Mouse (Mus musculus) forebrain, postnatal 0 days (tissue): ENCODE measurements at regions not wholly inside any gene's neighbourhood (a gene's known extent, or its start where the extent isn't known, plus 50 kb on each side); places are given as distances from the start of the nearest gene placed in this dataset.

ENCODE experiments used
- ATAC-seq: fragments of 200-750 bp; cut with Nextera tagmentation; 2 replicates; pipeline ENCODE4 v1.8.0; 2017; ENCODE audit warnings: mild to moderate bottlenecking, moderate library complexity
- DNase-seq: peaks from one replicate; pipeline ENCODE4 v3.0.0-alpha.2; 2015
- H3K27ac ChIP-seq: fragments of 300-500 bp; sonication (generic); 2 replicates; pipeline ENCODE4 v1.5.1; 2014; ENCODE audit warnings: low read depth, mild to moderate bottlenecking, antibody characterized with exemption, low read length, moderate library complexity, mixed read lengths
- H3K27me3 ChIP-seq: fragments of 300-500 bp; sonication (generic); 2 replicates; pipeline ENCODE4 v1.6.1; 2014; ENCODE audit warnings: mild to moderate bottlenecking, low read length, mixed read lengths; ENCODE audit not compliant: insufficient read depth
- H3K36me3 ChIP-seq: fragments of 300-500 bp; sonication (generic); 2 replicates; pipeline ENCODE4 v1.6.1; 2014; ENCODE audit warnings: mild to moderate bottlenecking, moderate library complexity; ENCODE audit not compliant: insufficient read depth
- H3K4me1 ChIP-seq: fragments of 300-500 bp; sonication (generic); 2 replicates; pipeline ENCODE4 v1.6.1; 2014; ENCODE audit warnings: antibody characterized with exemption; ENCODE audit not compliant: insufficient read depth
- H3K4me2 ChIP-seq: fragments of 300-500 bp; sonication (generic); 2 replicates; pipeline ENCODE4 v1.6.1; 2014; ENCODE audit warnings: low read depth, mild to moderate bottlenecking, moderate library complexity
- H3K4me3 ChIP-seq: fragments of 300-500 bp; sonication (generic); 2 replicates; pipeline ENCODE4 v1.5.1; 2014; ENCODE audit warnings: low read depth, low read length, mixed read lengths
- H3K9ac ChIP-seq: fragments of 300-500 bp; sonication (generic); 2 replicates; pipeline ENCODE4 v1.6.1; 2014; ENCODE audit warnings: mild to moderate bottlenecking
- H3K9me3 ChIP-seq: fragments of 300-500 bp; sonication (generic); 2 replicates; pipeline ENCODE4 v1.6.1; 2016; ENCODE audit warnings: low read length
- CTCF ChIP-seq: sonication (generic); IDR thresholded peaks from 2 replicates; pipeline ENCODE4 v1.5.1; 2016; ENCODE audit warnings: antibody characterized with exemption, control low read depth, low read depth
- WGBS: fragments of 180-500 bp; shearing (Covaris S2); extraction: QIAGEN DNeasy Blood & Tissue Kit; methylation state at CpG from one replicate; pipeline ENCODE4 v1.1.7; 2014; 5-methylcytosine and 5-hydroxymethylcytosine counted together

DNA sequence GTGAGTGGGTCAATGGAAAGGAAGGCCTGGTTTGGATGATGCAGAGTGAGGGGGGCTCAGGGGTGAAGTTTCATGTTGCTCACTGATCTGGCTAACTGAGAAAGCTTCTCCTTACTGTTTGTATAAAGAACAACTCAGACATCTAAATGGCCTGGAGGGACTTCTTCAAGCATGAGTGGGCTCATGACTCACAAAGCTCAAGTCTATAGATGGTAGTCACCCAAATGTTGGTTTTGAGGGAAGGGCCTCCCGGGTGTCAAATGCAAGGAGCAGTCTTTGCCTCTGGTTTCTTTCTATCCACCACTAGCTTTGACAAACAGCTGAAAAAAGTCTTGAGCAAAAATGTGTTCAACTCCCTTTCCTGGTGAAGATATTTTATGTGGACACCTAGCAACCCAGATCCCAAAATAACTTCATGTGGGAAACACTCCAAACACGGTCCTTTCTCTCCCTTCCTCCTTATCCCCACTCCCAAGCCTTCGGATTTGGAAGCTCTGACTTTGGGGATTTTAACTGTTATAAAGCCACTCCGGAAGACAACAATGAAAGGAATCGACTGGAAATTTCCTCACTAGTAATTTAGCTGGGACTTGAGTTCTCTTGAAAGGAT, 105.3 kb upstream of the Ngf start:
- no peak for TF ChIP-seq CTCF
- no peaks in the 10 kb centered on the region for H3K9me3 ChIP-seq
- WGBS, result 82% methylated on average over 5 of the region's 5 CpGs
- H3K36me3 ChIP-seq, result no peaks in the 10 kb centered on the region
- no peaks in the 10 kb centered on the region for H3K4me1 ChIP-seq
- H3K27me3 ChIP-seq, result no peaks in the 10 kb centered on the region
- no peak overlapping the region for H3K4me3 ChIP-seq
- no peak overlapping the region for H3K4me2 ChIP-seq
- ATAC-seq (no peak), DNase-seq (no peak)
- H3K27ac ChIP-seq, result no peak overlapping the region
- H3K9ac ChIP-seq, result no peak overlapping the region

GRCm38 (mm10) chr3:102360732-102361280, 108.9 kb upstream of the Ngf start:
- no peak overlapping the region for H3K9ac ChIP-seq
- 79% methylated on average over 9 of the region's 9 CpGs for WGBS
- ATAC-seq, result no peak
- no peaks in the 10 kb centered on the region for H3K9me3 ChIP-seq
- no peaks in the 10 kb centered on the region for H3K36me3 ChIP-seq
- TF ChIP-seq CTCF, result no peak
- no peak overlapping the region for H3K4me3 ChIP-seq
- H3K4me2 ChIP-seq, result no peak overlapping the region
- no peak for DNase-seq
- no peak overlapping the region for H3K27ac ChIP-seq
- H3K27me3 ChIP-seq, result no peaks in the 10 kb centered on the region
- H3K4me1 ChIP-seq, result no peaks in the 10 kb centered on the region

DNA sequence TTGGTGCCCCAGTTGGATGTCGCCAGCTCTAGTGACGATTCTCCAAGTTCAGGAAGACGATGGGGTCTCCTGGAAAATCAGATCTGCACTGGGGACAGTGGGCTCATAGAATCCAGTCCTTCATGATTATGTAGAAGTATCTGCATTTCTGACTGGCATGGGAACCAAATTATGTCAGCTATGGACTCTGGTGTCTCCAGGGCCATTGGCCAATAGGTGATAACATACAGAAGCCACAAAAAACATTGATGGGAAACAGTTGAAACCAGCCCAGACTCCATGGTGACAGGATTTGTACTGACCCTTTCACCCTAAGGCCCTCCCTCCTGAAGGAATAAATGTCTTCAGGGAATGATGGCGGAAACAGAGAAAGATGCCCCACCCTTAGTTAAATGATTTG, 110.9 kb upstream of the Ngf start:
- ATAC-seq (no peak), DNase-seq (no peak)
- Histone ChIP-seq H3K27me3 (no peaks in the 10 kb centered on the region), H3K4me2 (no peak overlapping the region), H3K4me1 (no peaks in the 10 kb centered on the region), H3K9ac (no peak overlapping the region), H3K9me3 (no peaks in the 10 kb centered on the region), H3K4me3 (no peak overlapping the region), H3K36me3 (no peaks in the 10 kb centered on the region), H3K27ac (no peak overlapping the region)
- 93% methylated on average over 4 of the region's 4 CpGs for WGBS
- no peak for TF ChIP-seq CTCF

- Histone ChIP-seq H3K27ac (no peak overlapping the region), H3K4me2 (no peak overlapping the region), H3K27me3 (no peaks in the 10 kb centered on the region), H3K4me1 (no peaks in the 10 kb centered on the region), H3K4me3 (no peak overlapping the region), H3K9me3 (no peaks in the 10 kb centered on the region), H3K36me3 (no peaks in the 10 kb centered on the region), H3K9ac (no peak overlapping the region)
- no peak for TF ChIP-seq CTCF
- ATAC-seq (no peak), DNase-seq (no peak)
- 72% methylated on average over 7 of the region's 7 CpGs for WGBS
Observed at GRCm38 (mm10) chr3:102357062-102357610, 112.6 kb upstream of the Ngf start.

DNA sequence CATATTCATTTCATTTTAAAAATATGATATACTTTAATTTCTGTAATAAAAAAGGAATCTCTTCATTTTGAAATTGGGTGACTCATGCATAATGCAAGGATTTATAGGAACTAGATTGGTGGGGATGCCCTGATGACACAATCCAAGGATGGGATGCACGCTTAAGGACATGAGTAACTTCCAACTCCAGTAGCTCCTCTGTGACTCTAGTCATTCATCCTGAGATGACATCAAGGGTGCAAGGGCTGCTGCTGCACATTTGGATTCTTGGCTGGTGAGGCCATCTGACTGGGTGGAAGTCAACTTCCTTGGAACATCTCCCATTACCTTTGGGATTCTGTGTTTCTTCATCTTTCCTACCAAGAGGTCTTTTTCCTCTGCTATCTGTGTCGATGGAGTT, 114.4 kb upstream of the Ngf start:
- Histone ChIP-seq H3K4me3 (no peak overlapping the region), H3K27me3 (no peaks in the 10 kb centered on the region), H3K27ac (no peak overlapping the region), H3K4me2 (no peak overlapping the region), H3K4me1 (no peaks in the 10 kb centered on the region), H3K9me3 (no peaks in the 10 kb centered on the region), H3K9ac (no peak overlapping the region), H3K36me3 (no peaks in the 10 kb centered on the region)
- no peak for ATAC-seq
- no peak for TF ChIP-seq CTCF
- no peak for DNase-seq
- 93% methylated on average over 2 of the region's 2 CpGs for WGBS

- Histone ChIP-seq H3K4me3 (no peak overlapping the region), H3K27me3 (no peaks in the 10 kb centered on the region), H3K9me3 (no peaks in the 10 kb centered on the region), H3K36me3 (no peaks in the 10 kb centered on the region), H3K9ac (no peak overlapping the region), H3K27ac (no peak overlapping the region), H3K4me2 (no peak overlapping the region), H3K4me1 (no peaks in the 10 kb centered on the region)
- 74% methylated on average over 2 of the region's 2 CpGs for WGBS
- DNase-seq (no peak), ATAC-seq (no peak)
- no peak for TF ChIP-seq CTCF
Observed at GRCm38 (mm10) chr3:102354771-102355170, 114.9 kb upstream of the Ngf start.

DNA sequence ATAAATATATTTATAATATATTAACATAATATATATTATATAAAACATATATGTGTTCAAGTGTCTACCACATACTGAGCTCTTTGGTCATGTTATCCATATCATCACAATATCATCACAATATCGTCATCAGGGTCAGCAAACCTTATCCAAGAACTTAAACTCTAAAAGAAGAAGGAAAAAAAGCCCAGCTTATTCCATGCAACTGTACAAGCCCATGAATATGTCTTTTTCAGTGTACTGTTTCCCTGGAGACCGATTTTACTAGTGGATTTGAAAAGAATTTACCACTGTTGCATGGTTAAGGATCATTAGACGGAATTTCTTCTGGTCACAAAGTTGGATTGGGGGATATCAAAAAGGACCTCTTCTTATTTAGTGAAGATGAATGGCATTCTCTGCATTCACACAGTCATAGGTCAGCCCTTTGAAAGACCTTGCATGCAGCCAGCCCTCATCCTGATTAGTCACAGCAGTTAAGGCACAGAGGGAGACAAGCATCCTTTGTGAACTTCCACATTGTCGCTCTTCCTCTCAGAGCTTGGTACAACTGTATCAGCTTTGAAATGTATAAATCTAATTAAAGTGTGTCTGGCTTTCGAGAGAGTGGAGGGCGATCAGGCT, 116.3 kb upstream of the Ngf start:
- Histone ChIP-seq H3K4me1 (no peaks in the 10 kb centered on the region), H3K36me3 (no peaks in the 10 kb centered on the region), H3K4me3 (no peak overlapping the region), H3K4me2 (no peak overlapping the region), H3K9ac (no peak overlapping the region), H3K27ac (no peak overlapping the region), H3K27me3 (no peaks in the 10 kb centered on the region), H3K9me3 (no peaks in the 10 kb centered on the region)
- WGBS, result 38% methylated on average over 6 of the region's 6 CpGs
- TF ChIP-seq CTCF, result no peak
- ATAC-seq (no peak; the same call in 1 of the 2 replicates), DNase-seq (no peak)
